Mouse (Mus musculus) MEL (cell line): ENCODE results near the gene Pttg1. TPM values are rescaled to one million over a fixed set of nuclear protein-coding genes. Genes with fewer than 3 reads are reported as not detected.
A peak's percentile ranks its signal among the peaks of the same experiment; 100 is the strongest.

ENCODE experiments used
- DNase-seq: peaks from one replicate; pipeline ENCODE4 v3.0.0; 2011; ENCODE audit warnings: low read depth, low spot score
- H3K27ac ChIP-seq: 2 replicates; pipeline ENCODE4 v1.5.1; 2012; ENCODE audit warnings: low read depth, mild to moderate bottlenecking, control low read depth, low read length, moderate library complexity; ENCODE audit not compliant: control insufficient read depth
- H3K27me3 ChIP-seq, 2 experiments: fragments of 150-350 bp in 1 of 2; sonication (generic) in 1 of 2; 2 replicates each; pipeline ENCODE4 v1.6.1; 2012; ENCODE audit warnings: low read length in 2 of 2, mild to moderate bottlenecking in 2 of 2, improper control_type of control experiment in 1 of 2, moderate library complexity in 1 of 2; ENCODE audit not compliant: insufficient read depth in 2 of 2, control insufficient read depth in 1 of 2
- H3K36me3 ChIP-seq, 2 experiments: 2 replicates each; pipeline ENCODE4 v1.6.1; 2012 to 2014; ENCODE audit warnings: low read length in 2 of 2, improper control_type of control experiment in 1 of 2, inconsistent platforms in 1 of 2, mild to moderate bottlenecking in 1 of 2; ENCODE audit not compliant: insufficient read depth in 2 of 2, control insufficient read depth in 1 of 2
- H3K4me1 ChIP-seq, 2 experiments: fragments of 150-350 bp in 1 of 2; sonication (generic) in 1 of 2; 2 replicates each; pipeline ENCODE4 v1.6.1; 2012; ENCODE audit warnings: low read length in 2 of 2, improper control_type of control experiment in 1 of 2, mild to moderate bottlenecking in 1 of 2; ENCODE audit not compliant: insufficient read depth in 2 of 2, control insufficient read depth in 1 of 2
- H3K4me3 ChIP-seq, 2 experiments: fragments of 150-350 bp in 1 of 2; sonication (generic) in 1 of 2; 2 replicates each; pipeline ENCODE4 v1.5.1; 2012; ENCODE audit warnings: low read depth in 2 of 2, low read length in 2 of 2, mild to moderate bottlenecking in 2 of 2, moderate library complexity in 2 of 2, control low read depth in 1 of 2, improper control_type of control experiment in 1 of 2; ENCODE audit not compliant: control insufficient read depth in 1 of 2, insufficient read depth in 1 of 2
- H3K79me2 ChIP-seq: 2 replicates; pipeline ENCODE4 v1.6.1; 2012; ENCODE audit warnings: mild to moderate bottlenecking, low read length, moderate library complexity; ENCODE audit not compliant: control insufficient read depth, poor library complexity, insufficient read depth
- H3K9ac ChIP-seq: 2 replicates; pipeline ENCODE4 v1.6.1; 2012; ENCODE audit warnings: low read depth, mild to moderate bottlenecking, control low read depth, low read length, moderate library complexity; ENCODE audit not compliant: control insufficient read depth, poor library complexity, severe bottlenecking
- H3K9me3 ChIP-seq: fragments of 150-350 bp; sonication (generic); replicated peaks from 2 replicates; pipeline ENCODE4 v1.6.1; 2012; ENCODE audit warnings: mild to moderate bottlenecking, low read length, improper control_type of control experiment, moderate library complexity; ENCODE audit not compliant: insufficient read depth
- BHLHE40 ChIP-seq: IDR thresholded peaks from 2 replicates; pipeline ENCODE4 v1.6.1; 2012; ENCODE audit warnings: low read depth, mild to moderate bottlenecking, inconsistent platforms, low read length, improper control_type of control experiment, borderline replicate concordance
- CHD1 ChIP-seq: IDR thresholded peaks from 2 replicates; pipeline ENCODE4 v1.6.1; 2012; ENCODE audit warnings: low read depth, mild to moderate bottlenecking, inconsistent platforms, low read length, improper control_type of control experiment
- CHD2 ChIP-seq: IDR thresholded peaks from 2 replicates; pipeline ENCODE4 v1.6.1; 2011; ENCODE audit warnings: low read length, improper control_type of control experiment
- CTCF ChIP-seq, 3 experiments: IDR thresholded peaks in 2 of 3; conservative IDR thresholded peaks in 1 of 3; 2 replicates each; pipeline ENCODE4 v1.5.1; 2011 to 2012; ENCODE audit warnings: low read length in 3 of 3, low read depth in 2 of 3, mild to moderate bottlenecking in 2 of 3, improper control_type of control experiment in 1 of 3, inconsistent platforms in 1 of 3, mixed read lengths in 1 of 3, moderate library complexity in 1 of 3; ENCODE audit not compliant: control insufficient read depth in 1 of 3, insufficient read depth in 1 of 3, poor library complexity in 1 of 3, severe bottlenecking in 1 of 3
- E2F4 ChIP-seq: IDR thresholded peaks from 2 replicates; pipeline ENCODE4 v1.6.1; 2011; ENCODE audit warnings: low read depth, low read length, improper control_type of control experiment, borderline replicate concordance
- ELF1 ChIP-seq: IDR thresholded peaks from 2 replicates; pipeline ENCODE4 v1.6.1; 2014; ENCODE audit warnings: low read depth, mild to moderate bottlenecking, inconsistent platforms, low read length, improper control_type of control experiment, moderate library complexity
- EP300 ChIP-seq, 2 experiments: IDR thresholded peaks; 2 replicates each; pipeline ENCODE4 v1.6.1; 2011; ENCODE audit warnings: improper control_type of control experiment in 2 of 2, low read length in 2 of 2, low read depth in 1 of 2, mild to moderate bottlenecking in 1 of 2
- ETS1 ChIP-seq: IDR thresholded peaks from 2 replicates; pipeline ENCODE4 v1.6.1; 2012; ENCODE audit warnings: low read depth, mild to moderate bottlenecking, inconsistent platforms, low read length, improper control_type of control experiment, moderate library complexity
- GABPA ChIP-seq: IDR thresholded peaks from 2 replicates; pipeline ENCODE4 v1.6.1; 2012; ENCODE audit warnings: low read depth, mild to moderate bottlenecking, inconsistent platforms, low read length, improper control_type of control experiment, moderate library complexity
- KAT2A ChIP-seq: conservative IDR thresholded peaks from 2 replicates; pipeline ENCODE4 v1.6.1; 2012; ENCODE audit warnings: low read depth, low read length, improper control_type of control experiment, inconsistent platforms
- MAFK ChIP-seq: IDR thresholded peaks from 2 replicates; pipeline ENCODE4 v1.6.1; 2011; ENCODE audit warnings: low read depth, mild to moderate bottlenecking, low read length, improper control_type of control experiment, borderline replicate concordance
- MAZ ChIP-seq: IDR thresholded peaks from 2 replicates; pipeline ENCODE4 v1.6.1; 2012; ENCODE audit warnings: low read depth, mild to moderate bottlenecking, inconsistent platforms, low read length, improper control_type of control experiment
- MEF2A ChIP-seq: IDR thresholded peaks from 2 replicates; pipeline ENCODE4 v1.6.1; 2014; ENCODE audit warnings: low read depth, mild to moderate bottlenecking, inconsistent platforms, low read length, improper control_type of control experiment; ENCODE audit not compliant: poor library complexity, insufficient replicate concordance, severe bottlenecking; ENCODE audit errors: extremely low read depth
- MXI1 ChIP-seq: IDR thresholded peaks from 2 replicates; pipeline ENCODE4 v1.6.1; 2011; ENCODE audit warnings: mild to moderate bottlenecking, low read depth, low read length, improper control_type of control experiment
- MYB ChIP-seq: IDR thresholded peaks from 2 replicates; pipeline ENCODE4 v1.6.1; 2011; ENCODE audit warnings: mild to moderate bottlenecking, low read depth, low read length, improper control_type of control experiment
- MYC ChIP-seq: IDR thresholded peaks from 2 replicates; pipeline ENCODE4 v1.6.1; 2011; ENCODE audit warnings: low read depth, mild to moderate bottlenecking, low read length, improper control_type of control experiment, moderate library complexity
- NELFE ChIP-seq: IDR thresholded peaks from 2 replicates; pipeline ENCODE4 v1.6.1; 2011; ENCODE audit warnings: low read depth, low read length, improper control_type of control experiment
- NRF1 ChIP-seq: IDR thresholded peaks from 2 replicates; pipeline ENCODE4 v1.6.1; 2014; ENCODE audit warnings: low read depth, mild to moderate bottlenecking, inconsistent platforms, low read length, improper control_type of control experiment, moderate library complexity; ENCODE audit not compliant: poor library complexity, insufficient read depth, severe bottlenecking
- POLR2A ChIP-seq, 2 experiments: IDR thresholded peaks; 2 replicates each; pipeline ENCODE4 v1.6.1; 2011 to 2012; ENCODE audit warnings: low read length in 2 of 2, mild to moderate bottlenecking in 2 of 2, control low read depth in 1 of 2, improper control_type of control experiment in 1 of 2, low read depth in 1 of 2, moderate library complexity in 1 of 2; ENCODE audit not compliant: control insufficient read depth in 1 of 2, insufficient read depth in 1 of 2, poor library complexity in 1 of 2
- POLR2AphosphoS2 ChIP-seq: IDR thresholded peaks from 2 replicates; pipeline ENCODE4 v1.6.1; 2011; ENCODE audit warnings: low read length, improper control_type of control experiment
- POLR2AphosphoS5 ChIP-seq: IDR thresholded peaks from 2 replicates; pipeline ENCODE4 v1.6.1; 2012; ENCODE audit warnings: low read depth, borderline replicate concordance, mild to moderate bottlenecking, inconsistent platforms, low read length, moderate library complexity, mixed read lengths
- RAD21 ChIP-seq: IDR thresholded peaks from 2 replicates; pipeline ENCODE4 v1.6.1; 2011; ENCODE audit warnings: mild to moderate bottlenecking, low read depth, low read length, improper control_type of control experiment
- RCOR1 ChIP-seq: IDR thresholded peaks from 2 replicates; pipeline ENCODE4 v1.6.1; 2012; ENCODE audit warnings: low read depth, mild to moderate bottlenecking, inconsistent platforms, low read length, improper control_type of control experiment
- SMC3 ChIP-seq: IDR thresholded peaks from 2 replicates; pipeline ENCODE4 v1.6.1; 2011; ENCODE audit warnings: low read depth, low read length, improper control_type of control experiment
- TBP ChIP-seq: IDR thresholded peaks from 2 replicates; pipeline ENCODE4 v1.8.0; 2011; ENCODE audit warnings: low read depth, low read length, improper control_type of control experiment
- TCF12 ChIP-seq: IDR thresholded peaks from 2 replicates; pipeline ENCODE4 v1.6.1; 2014; ENCODE audit warnings: low read depth, mild to moderate bottlenecking, inconsistent platforms, low read length, improper control_type of control experiment, moderate library complexity
- UBTF ChIP-seq: IDR thresholded peaks from 2 replicates; pipeline ENCODE4 v1.6.1; 2012; ENCODE audit warnings: low read depth, mild to moderate bottlenecking, inconsistent platforms, low read length, improper control_type of control experiment, moderate library complexity, borderline replicate concordance; ENCODE audit not compliant: insufficient read depth
- USF1 ChIP-seq: IDR thresholded peaks from 2 replicates; pipeline ENCODE4 v1.6.1; 2014; ENCODE audit warnings: low read depth, mild to moderate bottlenecking, inconsistent platforms, low read length, improper control_type of control experiment, moderate library complexity
- USF2 ChIP-seq, 2 experiments: IDR thresholded peaks; 2 replicates each; pipeline ENCODE4 v1.6.1; 2011 to 2012; ENCODE audit warnings: improper control_type of control experiment in 2 of 2, low read length in 2 of 2, borderline replicate concordance in 1 of 2, inconsistent platforms in 1 of 2, low read depth in 1 of 2, mild to moderate bottlenecking in 1 of 2; ENCODE audit not compliant: insufficient read depth in 1 of 2
- ZC3H11A ChIP-seq: IDR thresholded peaks from 2 replicates; pipeline ENCODE4 v1.6.1; 2012; ENCODE audit warnings: low read depth, mild to moderate bottlenecking, inconsistent platforms, low read length, improper control_type of control experiment
- ZKSCAN1 ChIP-seq: IDR thresholded peaks from 2 replicates; pipeline ENCODE4 v1.6.1; 2012; ENCODE audit warnings: low read depth, mild to moderate bottlenecking, inconsistent platforms, low read length, improper control_type of control experiment, moderate library complexity
- ZMIZ1 ChIP-seq: IDR thresholded peaks from 2 replicates; pipeline ENCODE4 v1.6.1; 2012; ENCODE audit warnings: low read depth, mild to moderate bottlenecking, inconsistent platforms, low read length, improper control_type of control experiment, moderate library complexity
- polyA plus RNA-seq, 2 experiments: library from polyadenylated mRNA; stranded (reverse) in 1 of 2; unstranded in 1 of 2; fragments of >175 nt in 1 of 2; fragments of >200 nt in 1 of 2; gene quantifications; 2 replicates each; pipeline versions ENCODE4 v1.2.1 to v1.2.4; 2012; ENCODE audit warnings: low replicate concordance in 2 of 2, low read depth in 1 of 2; ENCODE audit not compliant: insufficient read length in 2 of 2, insufficient read depth in 1 of 2, missing spikeins in 1 of 2
- total RNA-seq: library from RNA; depleted of rRNA; stranded (reverse); fragments of 300-350 nt; gene quantifications from 2 replicates; pipeline ENCODE4 v1.2.3, GENCODE M21; 2012

Gene Pttg1
- total and polyA plus RNA-seq, 3 experiments: 73.6 to 140 TPM; not detected in 1

DNA sequence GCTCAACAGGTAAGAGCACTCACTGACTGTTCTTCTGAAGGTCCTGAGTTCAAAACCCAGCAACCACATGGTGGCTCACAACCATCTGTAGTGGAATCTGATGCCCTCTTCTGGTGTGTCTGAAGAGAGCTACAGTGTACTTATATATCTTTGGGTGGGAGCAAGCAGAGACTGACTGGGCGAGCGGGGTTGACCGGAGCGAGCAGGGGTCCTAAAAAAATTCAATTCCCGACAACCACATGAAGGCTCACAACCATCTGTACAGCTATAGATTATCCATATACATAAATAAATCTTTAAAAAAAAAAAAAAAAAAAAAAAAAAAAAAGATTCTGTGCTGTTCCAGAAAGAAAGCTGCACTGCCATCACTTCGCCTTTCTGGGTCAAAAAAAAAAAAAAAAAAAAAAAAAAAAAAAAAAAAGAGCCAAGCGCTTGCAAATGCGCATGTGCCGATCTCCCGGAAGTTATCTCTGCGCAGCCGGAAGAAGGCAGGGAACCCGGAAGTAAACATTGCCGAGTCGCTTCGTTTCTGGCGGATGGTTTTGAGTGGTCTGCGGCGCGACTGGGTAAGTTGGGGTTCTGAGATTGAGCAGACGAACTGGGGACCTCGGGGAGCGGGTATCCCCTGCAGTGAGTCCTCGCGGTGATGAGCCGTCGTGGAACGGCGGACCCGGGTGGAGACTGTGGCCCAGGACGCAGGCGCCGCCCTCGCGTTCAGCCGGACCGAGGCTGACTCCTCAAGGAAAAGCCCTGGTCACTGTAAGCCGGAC, 7.4 kb upstream of the Pttg1 start, which contains the start of gene Slu7 (continued):
- peak; percentile 86 for TF ChIP-seq MXI1
- TF ChIP-seq ZMIZ1: 0 out of 2 replicates have a peak, but pooled peaks have one; percentile 38
- TF ChIP-seq CTCF (IDR thresholded peaks at IDR 0.05 in 2 of 3, conservative IDR thresholded peaks at IDR 0.05 in 1 of 3; ENCODE audit: control insufficient read depth in 1 of 3, insufficient read depth in 1 of 3, low read depth in 2 of 3, low read length in 3 of 3, poor library complexity in 1 of 3, severe bottlenecking in 1 of 3): 0 out of 6 replicates have a peak, but pooled peaks of 1 of the 3 experiments have one; percentile 5
- TF ChIP-seq, all 39 proteins: peak for 16

DNA sequence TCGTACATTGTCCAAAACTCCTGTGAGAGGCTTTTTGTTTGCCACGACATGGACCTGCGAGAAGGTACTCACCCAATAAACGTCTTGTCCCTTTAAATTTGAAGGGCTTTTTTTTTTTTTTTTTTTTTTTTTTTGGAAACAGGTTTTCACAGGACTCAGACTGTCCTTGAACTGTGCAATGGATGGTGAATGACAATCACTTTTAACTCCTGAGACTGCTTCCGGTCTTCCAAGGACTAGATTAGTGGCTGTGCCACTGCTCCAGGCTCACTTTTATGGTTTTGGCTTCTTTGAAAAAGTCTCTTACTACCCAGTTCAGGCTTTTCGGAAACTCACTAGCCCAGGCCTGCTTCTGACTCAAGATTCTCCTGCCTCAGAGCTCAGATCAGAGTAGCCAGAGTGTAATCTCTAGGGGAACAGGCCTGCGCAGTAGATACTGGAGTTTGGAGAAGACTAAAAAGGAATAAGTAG, 398 bp upstream of the Pttg1 start:
- Histone ChIP-seq H3K27me3 (no peaks in the 10 kb centered on the region), H3K4me3 (peak overlapping the region; percentile 64 to 79), H3K9ac (peak overlapping the region; percentile 76), H3K27ac (peak overlapping the region; percentile 72), H3K36me3 (peaks cover 0 to 8% of the 10 kb centered on the region in 2 experiments; a peak in 2 of 4 replicates), H3K9me3 (no peaks in the 10 kb centered on the region), H3K4me1 (peaks cover 0 to 14% of the 10 kb centered on the region in 2 experiments; a peak in 3 of 4 replicates), H3K79me2 (peaks cover 4% of the 10 kb centered on the region)
- peak; percentile 83 for DNase-seq
- TF ChIP-seq SMC3 (no peak), USF1 (no peak), E2F4 (no peak), MAZ (no peak), TBP (0 out of 2 replicates have a peak, but pooled peaks have one; percentile 7), POLR2AphosphoS2 (no peak), ETS1 (no peak), CHD2 (0 out of 2 replicates have a peak, but pooled peaks have one; percentile 7), RCOR1 (no peak), TCF12 (no peak), MAFK (no peak), POLR2A (IDR thresholded peaks at IDR 0.05; ENCODE audit: control insufficient read depth in 1 of 2, insufficient read depth in 1 of 2, low read depth in 1 of 2, low read length in 2 of 2, poor library complexity in 1 of 2) (no peak), UBTF (no peak), MYB (no peak), POLR2AphosphoS5 (no peak), KAT2A (no peak), MYC (no peak), NRF1 (peak; percentile 53; the same call in 1 of the 2 replicates), RAD21 (no peak), NELFE (no peak; the same call in 1 of the 2 replicates), ZC3H11A (no peak), GABPA (no peak), USF2 (IDR thresholded peaks at IDR 0.05; ENCODE audit: borderline replicate concordance in 1 of 2, insufficient read depth in 1 of 2, low read depth in 1 of 2, low read length in 2 of 2) (no peak), MEF2A (no peak), ZMIZ1 (no peak), EP300 (IDR thresholded peaks at IDR 0.05; ENCODE audit: low read depth in 1 of 2, low read length in 2 of 2) (no peak; a peak in 1 of 4 replicates), ZKSCAN1 (no peak; the same call in 1 of the 2 replicates), ELF1 (no peak), CHD1 (no peak), BHLHE40 (no peak)
